Mouse (Mus musculus) liver, adult 2 months (tissue): ENCODE measurements around the gene Tpm3.

Source experiments
- CTCF ChIP-seq: fragments of 200-500 bp; IDR thresholded peaks from 2 replicates; pipeline ENCODE4 v1.5.1; 2011; ENCODE audit warnings: low read depth, low read length, control low read depth
- POLR2A ChIP-seq: fragments of 200-500 bp; IDR thresholded peaks from 2 replicates; pipeline ENCODE4 v1.6.1; 2011; ENCODE audit warnings: low read length, control low read depth; ENCODE audit not compliant: insufficient read depth; ENCODE audit errors: extremely low read depth

- no peak for TF ChIP-seq CTCF
- TF ChIP-seq POLR2A: no peak
Measured at GRCm38 (mm10) chr3:90111706-90112105, 39.3 kb downstream of the Tpm3 start.
